Mouse (Mus musculus) limb, embryonic 14.5 days (tissue): ENCODE data around the gene Ambra1. TPM values are rescaled to one million over a fixed set of nuclear protein-coding genes. Genes with fewer than 3 reads are reported as not detected.

Source experiments
- ATAC-seq: fragments of 200-750 bp; cut with Nextera tagmentation; 2 replicates; pipeline ENCODE4 v1.8.0; 2017; ENCODE audit warnings: low read depth, moderate number of reproducible peaks, moderate TSS enrichment; ENCODE audit not compliant: low FRiP score
- DNase-seq: peaks from one replicate; pipeline ENCODE4 v3.0.0-alpha.2; 2015; ENCODE audit warnings: low spot score
- H3K27ac ChIP-seq: fragments of 300-500 bp; sonication (generic); replicated peaks from 2 replicates; pipeline ENCODE4 v1.5.1; 2014; ENCODE audit warnings: low read depth, mild to moderate bottlenecking, low read length, moderate library complexity, mixed read lengths
- H3K27me3 ChIP-seq: fragments of 300-500 bp; sonication (generic); 2 replicates; pipeline ENCODE4 v1.6.1; 2014; ENCODE audit warnings: low read length, mixed read lengths; ENCODE audit not compliant: control insufficient read depth, insufficient read depth
- H3K36me3 ChIP-seq: fragments of 300-500 bp; sonication (generic); 2 replicates; pipeline ENCODE4 v1.6.1; 2014; ENCODE audit warnings: mild to moderate bottlenecking, low read length, moderate library complexity, mixed read lengths; ENCODE audit not compliant: control insufficient read depth, insufficient read depth
- H3K4me1 ChIP-seq: fragments of 300-500 bp; sonication (generic); 2 replicates; pipeline ENCODE4 v1.6.1; 2014; ENCODE audit warnings: antibody characterized with exemption, low read length, mixed read lengths; ENCODE audit not compliant: control insufficient read depth, insufficient read depth
- H3K4me2 ChIP-seq: fragments of 300-500 bp; sonication (generic); replicated peaks from 2 replicates; pipeline ENCODE4 v1.6.1; 2014; ENCODE audit warnings: low read depth, mild to moderate bottlenecking, low read length, moderate library complexity; ENCODE audit not compliant: severe bottlenecking
- H3K4me3 ChIP-seq: fragments of 300-500 bp; sonication (generic); replicated peaks from 2 replicates; pipeline ENCODE4 v1.5.1; 2014; ENCODE audit warnings: low read length
- H3K9ac ChIP-seq: fragments of 300-500 bp; sonication (generic); 2 replicates; pipeline ENCODE4 v1.6.1; 2014; ENCODE audit warnings: mild to moderate bottlenecking, low read depth, low read length, moderate library complexity; ENCODE audit not compliant: severe bottlenecking
- H3K9me3 ChIP-seq: fragments of 300-500 bp; sonication (generic); 2 replicates; pipeline ENCODE4 v1.6.1; 2016; ENCODE audit warnings: low read length; ENCODE audit not compliant: control insufficient read depth
- POLR2A ChIP-seq: fragments of 200-500 bp; IDR thresholded peaks from 2 replicates; pipeline ENCODE4 v1.8.0; 2012; ENCODE audit warnings: inconsistent platforms, mild to moderate bottlenecking, moderate library complexity, borderline replicate concordance; ENCODE audit not compliant: insufficient read depth, insufficient read length; ENCODE audit errors: extremely low read depth
- WGBS: fragments of 180-500 bp; shearing (Covaris S2); extraction: QIAGEN DNeasy Blood & Tissue Kit; methylation state at CpG from one replicate; pipeline ENCODE4 v1.1.7; 2014; 5-methylcytosine and 5-hydroxymethylcytosine counted together
- polyA plus RNA-seq, 2 experiments: library from polyadenylated mRNA; depleted of rRNA in 1 of 2; stranded (reverse) in 1 of 2; unstranded in 1 of 2; fragments of >200 nt; fragmentation: Nextera tagmentation in 1 of 2; extraction: Ambion mirVana in 1 of 2; gene quantifications; 2 replicates each; pipeline versions ENCODE4 v1.2.1 to v1.2.3; 2012 to 2014

The Ambra1 gene
- polyA plus RNA-seq, 2 experiments: 16.4 to 23.4 TPM

GRCm38 (mm10) chr2:91852446-91853191 is 122.7 kb downstream of the Ambra1 start:
- Histone ChIP-seq H3K4me2 (no peak overlapping the region), H3K27ac (no peak overlapping the region), H3K4me3 (no peak overlapping the region), H3K4me1 (no peaks in the 10 kb centered on the region), H3K9me3 (no peaks in the 10 kb centered on the region), H3K9ac (no peak overlapping the region), H3K36me3 (no peaks in the 10 kb centered on the region), H3K27me3 (no peaks in the 10 kb centered on the region)
- WGBS: 58% methylated on average over 2 of the region's 2 CpGs
- DNase-seq: no peak
- no peak for TF ChIP-seq POLR2A
- ATAC-seq: no peak

GRCm38 (mm10) chr2:91854575-91854974 is 124.6 kb downstream of the Ambra1 start:
- 86% methylated on average over 6 of the region's 6 CpGs for WGBS
- Histone ChIP-seq H3K4me1 (no peaks in the 10 kb centered on the region), H3K4me3 (no peak overlapping the region), H3K27me3 (no peaks in the 10 kb centered on the region), H3K36me3 (no peaks in the 10 kb centered on the region), H3K4me2 (no peak overlapping the region), H3K9ac (no peak overlapping the region), H3K9me3 (no peaks in the 10 kb centered on the region), H3K27ac (no peak overlapping the region)
- TF ChIP-seq POLR2A: no peak
- ATAC-seq (no peak), DNase-seq (no peak)

- TF ChIP-seq POLR2A: no peak
- Histone ChIP-seq H3K4me3 (no peak overlapping the region), H3K27ac (no peak overlapping the region), H3K9ac (no peak overlapping the region), H3K27me3 (no peaks in the 10 kb centered on the region), H3K9me3 (no peaks in the 10 kb centered on the region), H3K4me1 (no peaks in the 10 kb centered on the region), H3K4me2 (no peak overlapping the region), H3K36me3 (no peaks in the 10 kb centered on the region)
- WGBS: 98% methylated on average over 3 of the region's 3 CpGs
- DNase-seq: no peak
- no peak for ATAC-seq
Observed at GRCm38 (mm10) chr2:91856958-91857357, 127.0 kb downstream of the Ambra1 start.

DNA sequence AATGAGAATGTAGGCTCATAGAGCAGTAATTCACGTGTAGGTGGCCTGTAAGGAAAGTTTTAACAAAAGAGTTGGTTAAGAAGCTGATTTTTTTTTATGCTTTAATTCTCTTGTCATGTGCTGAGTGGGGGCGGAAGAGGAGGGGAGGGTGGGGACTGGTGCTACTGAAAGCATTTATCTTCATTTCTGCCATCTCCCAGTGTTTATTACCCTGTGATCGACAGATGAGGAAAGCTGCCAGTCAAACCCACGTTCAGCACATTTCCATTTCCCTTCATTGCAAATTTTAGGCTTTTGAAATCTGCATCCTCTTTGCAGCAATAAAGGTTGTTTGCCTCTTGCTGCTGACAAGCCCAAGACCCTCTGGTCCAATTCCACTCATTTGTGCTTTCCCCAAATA is 129.5 kb downstream of the Ambra1 start:
- Histone ChIP-seq H3K27me3 (no peaks in the 10 kb centered on the region), H3K27ac (no peak overlapping the region), H3K9ac (no peak overlapping the region), H3K9me3 (no peaks in the 10 kb centered on the region), H3K4me3 (no peak overlapping the region), H3K4me2 (no peak overlapping the region), H3K4me1 (no peaks in the 10 kb centered on the region), H3K36me3 (no peaks in the 10 kb centered on the region)
- WGBS: 42% methylated on average over 4 of the region's 4 CpGs
- ATAC-seq (no peak), DNase-seq (no peak)
- no peak for TF ChIP-seq POLR2A

GRCm38 (mm10) chr2:91870754-91871153 is 140.8 kb downstream of the Ambra1 start:
- H3K27me3 ChIP-seq: no peaks in the 10 kb centered on the region
- DNase-seq (no peak), ATAC-seq (no peak)
- no peak overlapping the region for H3K9ac ChIP-seq
- no peak for TF ChIP-seq POLR2A
- H3K9me3 ChIP-seq: no peaks in the 10 kb centered on the region
- 72% methylated on average over 8 of the region's 8 CpGs for WGBS
- no peak overlapping the region for H3K27ac ChIP-seq
- no peak overlapping the region for H3K4me2 ChIP-seq
- no peaks in the 10 kb centered on the region for H3K4me1 ChIP-seq
- H3K4me3 ChIP-seq: no peak overlapping the region
- no peaks in the 10 kb centered on the region; the same call in 1 of the 2 replicates for H3K36me3 ChIP-seq
